Mouse (Mus musculus): ENCODE results near the gene Rexo2. TPM values are rescaled to one million over a fixed set of nuclear protein-coding genes. Genes with fewer than 3 reads are reported as not detected.

Gene Rexo2
- polyA plus RNA-seq, 1 experiment, result 8.3 TPM

DNA sequence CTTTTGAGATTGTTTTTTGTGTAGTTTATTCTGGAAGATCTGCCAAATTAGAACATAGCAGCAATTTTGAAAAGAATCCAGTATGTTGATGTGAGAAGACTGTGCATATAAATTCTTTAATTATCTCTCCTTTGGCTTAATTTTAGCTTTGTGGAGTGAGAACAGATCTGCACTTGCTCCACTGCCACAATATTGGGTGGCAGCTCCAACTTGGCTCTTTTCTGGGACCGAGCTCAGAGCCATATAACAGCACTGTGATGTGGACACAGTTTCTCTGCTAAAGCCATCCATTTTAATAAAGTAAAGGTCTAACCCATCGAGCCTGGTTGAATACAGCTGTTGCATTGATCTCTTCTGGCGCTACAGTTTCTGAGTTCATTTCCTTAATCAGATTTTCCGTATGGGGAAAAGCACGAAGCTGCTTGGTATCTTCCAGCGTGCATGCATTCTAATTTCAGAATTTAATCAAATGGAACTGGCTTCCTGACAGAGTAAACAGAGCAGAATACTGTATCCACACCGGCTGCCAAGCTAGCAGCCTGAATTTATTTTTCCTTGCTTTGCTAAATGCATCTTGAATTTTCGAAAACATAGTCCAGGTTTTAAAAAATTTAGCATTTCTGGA, 24.4 kb upstream of the Rexo2 start:
- no peaks in the 10 kb centered on the region for H3K4me1 ChIP-seq (ENCODE audit: control insufficient read depth)
- H3K27me3 ChIP-seq (ENCODE audit: control insufficient read depth), result peaks cover 14% of the 10 kb centered on the region
- no peak overlapping the region for H3K4me3 ChIP-seq (replicated peaks)
- no peak for TF ChIP-seq GATA1 (IDR thresholded peaks at IDR 0.05; ENCODE audit: low read length)
- TF ChIP-seq TAL1 (IDR thresholded peaks at IDR 0.05; ENCODE audit: low read length), result no peak
- H3K9me3 ChIP-seq (ENCODE audit: control insufficient read depth, low read length), result no peaks in the 10 kb centered on the region
- no peaks in the 10 kb centered on the region for H3K36me3 ChIP-seq (ENCODE audit: control insufficient read depth)

DNA sequence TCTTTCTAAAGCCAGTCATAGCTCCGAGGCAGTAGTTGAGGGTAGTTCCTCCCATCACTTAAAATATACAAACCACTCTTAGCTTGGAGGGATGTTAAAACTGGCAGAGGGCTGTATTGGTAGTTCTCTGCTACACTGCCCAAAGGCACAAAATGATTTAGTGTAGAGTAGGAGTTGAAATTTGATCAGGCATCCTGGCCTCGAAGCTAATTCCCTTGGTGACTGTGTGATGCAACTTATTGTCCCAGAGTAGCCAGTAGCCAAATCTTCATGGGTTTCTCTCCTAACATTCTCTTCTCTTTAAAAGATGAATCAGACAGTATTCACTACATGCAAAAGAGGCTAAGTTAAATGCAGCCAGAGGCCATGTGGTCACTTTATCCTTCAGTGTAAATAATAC, 22.6 kb upstream of the Rexo2 start:
- Histone ChIP-seq H3K9me3 (ENCODE audit: control insufficient read depth, low read length) (no peaks in the 10 kb centered on the region), H3K36me3 (ENCODE audit: control insufficient read depth) (no peaks in the 10 kb centered on the region), H3K4me1 (ENCODE audit: control insufficient read depth) (no peaks in the 10 kb centered on the region), H3K4me3 (replicated peaks) (no peak overlapping the region), H3K27me3 (ENCODE audit: control insufficient read depth) (peaks cover 17% of the 10 kb centered on the region)
- TF ChIP-seq TAL1 (IDR thresholded peaks at IDR 0.05; ENCODE audit: low read length), result no peak

DNA sequence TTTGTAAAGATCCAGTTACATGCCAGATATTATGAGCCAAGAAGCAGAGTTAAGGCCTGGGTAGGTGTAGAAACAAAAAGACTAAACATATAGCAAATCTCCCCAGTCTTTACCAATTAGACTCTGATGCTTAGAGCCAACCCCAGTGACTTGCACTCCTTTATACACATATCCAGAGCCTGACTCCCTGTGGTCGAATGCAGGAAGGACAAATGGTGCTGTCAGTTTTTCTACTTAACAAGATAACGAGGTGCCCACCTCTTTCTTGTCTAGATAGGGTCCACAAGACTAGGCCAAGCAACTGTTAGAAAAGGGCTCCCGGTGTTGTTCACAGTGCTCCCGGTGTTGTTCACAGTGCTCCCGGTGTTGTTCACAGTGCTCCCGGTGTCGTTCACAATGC, 20.8 kb upstream of the Rexo2 start:
- H3K36me3 ChIP-seq (ENCODE audit: control insufficient read depth), result no peaks in the 10 kb centered on the region
- no peak overlapping the region for H3K4me3 ChIP-seq (replicated peaks)

DNA sequence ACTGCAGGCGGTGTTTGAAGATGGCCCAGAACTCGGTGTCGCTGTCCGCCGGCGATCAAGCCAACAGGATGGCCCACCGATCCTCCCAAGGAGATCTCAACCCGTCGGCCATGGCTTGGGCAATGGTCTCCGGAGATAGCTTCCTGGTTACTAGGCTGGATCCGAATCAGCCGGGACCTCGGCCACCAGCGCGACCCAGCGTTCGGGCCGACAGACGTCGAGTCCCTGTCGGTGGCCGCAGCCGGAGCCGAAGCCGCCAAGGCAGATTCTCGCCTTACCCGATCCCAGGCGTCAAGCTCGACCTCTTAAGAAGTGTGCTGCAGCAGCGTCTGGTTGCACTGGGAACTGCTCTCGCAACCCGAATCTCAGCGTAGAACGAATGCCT, 15.1 kb upstream of the Rexo2 start:
- H3K4me3 ChIP-seq (replicated peaks), result peak overlapping the region; percentile 89
- TF ChIP-seq TAL1 (IDR thresholded peaks at IDR 0.05; ENCODE audit: low read length), result no peak
- H3K9me3 ChIP-seq (ENCODE audit: control insufficient read depth, low read length), result no peaks in the 10 kb centered on the region
- H3K36me3 ChIP-seq (ENCODE audit: control insufficient read depth), result peaks cover 32% of the 10 kb centered on the region
- peaks cover 27% of the 10 kb centered on the region for H3K4me1 ChIP-seq (ENCODE audit: control insufficient read depth)
- H3K27me3 ChIP-seq (ENCODE audit: control insufficient read depth), result peaks cover 8% of the 10 kb centered on the region

More for the DNA sequence above, 20.8 kb upstream of the Rexo2 start:
- H3K27me3 ChIP-seq (ENCODE audit: control insufficient read depth), result peaks cover 22% of the 10 kb centered on the region
- TF ChIP-seq GATA1 (IDR thresholded peaks at IDR 0.05; ENCODE audit: low read length), result no peak
- TF ChIP-seq TAL1 (IDR thresholded peaks at IDR 0.05; ENCODE audit: low read length), result no peak
- peaks cover 2% of the 10 kb centered on the region for H3K4me1 ChIP-seq (ENCODE audit: control insufficient read depth)
- H3K9me3 ChIP-seq (ENCODE audit: control insufficient read depth, low read length), result no peaks in the 10 kb centered on the region

DNA sequence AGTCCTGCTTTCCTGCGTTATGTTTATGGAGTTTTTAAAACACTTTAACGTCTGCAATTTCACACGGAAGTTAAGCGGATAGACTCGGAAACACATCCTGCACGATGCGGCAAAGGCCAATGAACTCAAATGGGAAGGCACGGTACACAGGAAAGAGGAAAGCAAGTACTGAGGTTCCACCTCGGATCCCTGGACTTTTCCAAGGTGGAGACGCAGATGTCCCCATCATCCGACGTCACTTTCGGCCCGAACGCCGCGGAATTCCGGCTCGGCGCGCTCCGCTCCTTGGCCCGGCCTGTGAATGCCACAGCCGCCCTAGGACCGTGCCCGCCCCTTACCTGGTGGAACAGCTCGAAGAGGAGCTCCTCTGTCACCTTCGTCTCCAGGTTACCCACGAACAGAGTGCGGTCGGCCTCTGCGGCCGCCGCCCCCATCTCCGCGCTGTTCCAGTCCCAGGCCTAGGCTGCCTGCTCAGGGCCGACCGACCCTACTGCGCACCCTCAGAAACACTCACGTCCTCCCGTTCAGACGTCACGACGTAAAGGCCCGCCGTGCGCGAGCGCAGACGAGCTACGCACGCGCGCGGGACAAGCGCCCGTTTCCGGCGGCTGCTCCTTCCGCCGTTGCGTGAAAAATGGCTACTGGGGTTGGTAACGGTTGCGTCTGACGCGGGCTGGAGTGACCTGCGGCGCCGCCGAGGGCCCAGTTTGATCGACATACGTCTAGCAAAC, 14.6 kb upstream of the Rexo2 start, which contains the start of the genes Rbm7 and Gm5617:
TSS of gene Rbm7 (minus strand) at position 483 of the 731 bp plus-strand sequence.
TSS of gene Gm5617 (plus strand) at position 626 of the 731 bp plus-strand sequence.
- no peak for TF ChIP-seq TAL1 (IDR thresholded peaks at IDR 0.05; ENCODE audit: low read length)
- no peak for TF ChIP-seq GATA1 (IDR thresholded peaks at IDR 0.05; ENCODE audit: low read length)
- Histone ChIP-seq H3K4me3 (replicated peaks) (peak within 1 kb of the TSS; percentile 89), H3K9me3 (ENCODE audit: control insufficient read depth, low read length) (no peaks in the 10 kb centered on the region), H3K27me3 (ENCODE audit: control insufficient read depth) (peaks cover 8% of the 10 kb centered on the region), H3K4me1 (ENCODE audit: control insufficient read depth) (peaks cover 27% of the 10 kb centered on the region), H3K36me3 (ENCODE audit: control insufficient read depth) (peaks cover 38% of the 10 kb centered on the region)

DNA sequence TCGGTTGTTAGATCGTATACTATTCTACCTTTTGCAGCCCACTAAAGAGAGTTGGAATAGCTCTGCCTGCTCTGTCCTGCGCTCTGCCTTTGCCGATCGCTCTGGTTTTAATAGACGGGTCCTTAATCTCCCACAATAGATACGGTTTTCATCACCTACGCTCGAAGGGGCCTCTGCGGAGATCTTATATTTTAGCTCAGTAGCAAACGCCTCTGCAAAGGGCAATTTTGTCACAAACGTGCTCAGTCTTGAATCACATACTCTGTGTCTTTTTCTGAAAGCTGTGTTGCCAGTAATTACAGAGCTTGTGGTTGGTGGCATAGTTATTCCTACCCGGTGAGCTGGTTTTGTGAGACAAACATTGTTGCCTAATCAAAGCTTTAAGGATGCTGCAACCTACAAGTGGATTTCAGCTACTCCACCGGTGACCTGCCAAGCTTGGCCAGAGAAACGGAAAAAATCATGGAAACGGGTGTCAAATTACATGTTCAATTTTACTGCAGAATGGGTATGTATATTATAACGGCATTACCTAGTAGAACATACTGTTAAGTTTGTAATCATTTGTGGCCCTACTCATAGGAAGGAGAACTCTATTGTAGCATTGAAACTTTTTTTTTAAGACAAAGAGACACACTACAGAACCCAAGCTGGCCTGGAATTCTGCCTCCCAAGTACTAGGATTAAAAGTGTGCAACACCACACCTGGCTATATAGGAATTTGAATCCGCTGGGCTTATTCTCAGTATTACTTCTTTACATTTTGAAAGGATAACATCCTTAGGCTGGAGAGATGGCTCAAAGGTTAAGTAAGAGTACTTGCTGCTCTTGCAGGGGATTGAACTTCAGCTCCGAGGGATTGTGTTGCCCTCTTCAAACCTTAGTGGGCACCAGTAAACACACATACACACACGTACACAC, 1.1 kb upstream of the Rexo2 start:
- H3K4me1 ChIP-seq (ENCODE audit: control insufficient read depth), result peaks cover 54% of the 10 kb centered on the region
- H3K36me3 ChIP-seq (ENCODE audit: control insufficient read depth), result peaks cover 34% of the 10 kb centered on the region
- H3K4me3 ChIP-seq (replicated peaks), result peak overlapping the region; percentile 70
- TF ChIP-seq GATA1 (IDR thresholded peaks at IDR 0.05; ENCODE audit: low read length) (no peak), TAL1 (IDR thresholded peaks at IDR 0.05; ENCODE audit: low read length) (no peak)
- no peaks in the 10 kb centered on the region for H3K9me3 ChIP-seq (ENCODE audit: control insufficient read depth, low read length)
- H3K27me3 ChIP-seq (ENCODE audit: control insufficient read depth), result no peaks in the 10 kb centered on the region

DNA sequence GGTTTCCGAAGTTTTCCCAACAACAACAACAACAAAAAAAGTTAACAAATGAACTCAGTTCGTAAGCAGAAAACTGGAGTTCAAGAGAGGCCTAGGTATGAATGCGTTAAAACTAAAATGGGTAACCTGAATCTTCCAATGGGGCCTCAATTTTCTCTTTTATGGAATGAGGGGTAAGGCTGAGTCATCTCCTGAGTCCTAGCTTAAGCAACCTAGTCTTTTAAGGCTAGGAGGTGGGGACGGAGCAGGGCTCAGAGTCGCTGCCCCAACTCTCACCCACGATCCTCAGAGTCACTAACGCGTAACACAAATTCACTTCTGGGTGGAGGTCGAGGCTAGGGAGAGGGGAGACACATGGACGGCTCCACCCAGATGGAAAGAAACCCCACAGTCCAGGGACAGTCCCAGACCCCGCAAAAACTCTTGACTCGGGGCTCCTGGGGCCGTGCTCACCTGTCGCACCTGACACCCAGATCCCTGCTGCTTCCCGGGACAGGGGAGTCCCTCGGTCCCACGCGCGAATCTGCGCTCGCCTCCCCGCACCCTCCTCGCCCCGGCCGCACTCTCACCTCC, 499 bp downstream of the Rexo2 start:
- Histone ChIP-seq H3K4me3 (replicated peaks) (peak overlapping the region; percentile 70), H3K36me3 (ENCODE audit: control insufficient read depth) (peaks cover 38% of the 10 kb centered on the region), H3K4me1 (ENCODE audit: control insufficient read depth) (peaks cover 66% of the 10 kb centered on the region), H3K9me3 (ENCODE audit: control insufficient read depth, low read length) (no peaks in the 10 kb centered on the region), H3K27me3 (ENCODE audit: control insufficient read depth) (no peaks in the 10 kb centered on the region)
- TF ChIP-seq GATA1 (IDR thresholded peaks at IDR 0.05; ENCODE audit: low read length) (no peak), TAL1 (IDR thresholded peaks at IDR 0.05; ENCODE audit: low read length) (no peak)

DNA sequence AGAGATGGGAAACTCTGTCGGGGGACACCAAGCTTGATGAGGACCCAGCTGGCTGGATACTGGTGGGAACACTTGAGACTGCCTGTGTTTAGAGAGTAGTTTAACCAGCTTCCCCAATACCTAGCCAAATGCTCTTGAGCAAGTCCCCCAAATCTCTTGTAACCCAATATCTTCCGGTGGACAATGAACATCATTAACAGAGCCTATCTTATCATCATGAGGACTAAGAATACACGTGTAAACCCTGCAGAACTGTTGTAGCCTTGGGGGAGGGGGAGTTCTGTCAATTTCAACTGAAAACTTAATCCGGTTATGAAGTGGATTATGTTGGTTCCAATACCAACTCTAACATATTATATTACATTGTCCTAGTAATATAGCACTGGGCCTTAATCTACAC, 1.6 kb downstream of the Rexo2 start:
- Histone ChIP-seq H3K36me3 (ENCODE audit: control insufficient read depth) (peaks cover 46% of the 10 kb centered on the region), H3K9me3 (ENCODE audit: control insufficient read depth, low read length) (no peaks in the 10 kb centered on the region), H3K4me3 (replicated peaks) (peak overlapping the region; percentile 70), H3K4me1 (ENCODE audit: control insufficient read depth) (peaks cover 67% of the 10 kb centered on the region), H3K27me3 (ENCODE audit: control insufficient read depth) (no peaks in the 10 kb centered on the region)
- no peak for TF ChIP-seq TAL1 (IDR thresholded peaks at IDR 0.05; ENCODE audit: low read length)
- no peak for TF ChIP-seq GATA1 (IDR thresholded peaks at IDR 0.05; ENCODE audit: low read length)
